Mouse (Mus musculus): ENCODE measurements around the gene Scfd1. TPM values are rescaled to one million over a fixed set of nuclear protein-coding genes. Genes with fewer than 3 reads are reported as not detected.

Gene Scfd1
- polyA plus RNA-seq, 1 experiment from 2014 or later, result 75.1 TPM

- H3K36me3 ChIP-seq, result peaks cover 25% of the 10 kb centered on the region
These were observed 26.8 kb downstream of the Scfd1 start for GRCm38 (mm10) chr12:51403987-51404586.

GRCm38 (mm10) chr12:51411362-51411761 lies 34.1 kb downstream of the Scfd1 start:
- 93% methylated on average over 4 of the region's 4 CpGs for WGBS
- Histone ChIP-seq H3K4me1 (no peaks in the 10 kb centered on the region), H3K27me3 (no peaks in the 10 kb centered on the region), H3K27ac (no peak overlapping the region), H3K9ac (no peak overlapping the region), H3K36me3 (peaks cover 44% of the 10 kb centered on the region), H3K9me3 (replicated peaks) (no peaks in the 10 kb centered on the region), H3K4me3 (no peak overlapping the region), H3K4me2 (replicated peaks) (no peak overlapping the region)
- no peak for ATAC-seq (ENCODE audit: low FRiP score)

More at GRCm38 (mm10) chr12:51403987-51404586, 26.8 kb downstream of the Scfd1 start:
- 73% methylated on average over 4 of the region's 4 CpGs for WGBS
- no peak overlapping the region for H3K4me2 ChIP-seq (replicated peaks)
- no peak overlapping the region for H3K27ac ChIP-seq
- H3K27me3 ChIP-seq, result no peaks in the 10 kb centered on the region
- H3K4me3 ChIP-seq, result no peak overlapping the region
- no peaks in the 10 kb centered on the region for H3K4me1 ChIP-seq
- no peaks in the 10 kb centered on the region for H3K9me3 ChIP-seq (replicated peaks)
- H3K9ac ChIP-seq, result no peak overlapping the region
- no peak for ATAC-seq (ENCODE audit: low FRiP score)

GRCm38 (mm10) chr12:51437541-51437940 lies 60.2 kb downstream of the Scfd1 start:
- H3K27ac ChIP-seq, result no peak overlapping the region
- no peak overlapping the region for H3K4me2 ChIP-seq (replicated peaks)
- H3K4me1 ChIP-seq, result no peaks in the 10 kb centered on the region
- no peaks in the 10 kb centered on the region for H3K27me3 ChIP-seq
- no peaks in the 10 kb centered on the region for H3K9me3 ChIP-seq (replicated peaks)
- no peak overlapping the region for H3K4me3 ChIP-seq
- no peak overlapping the region for H3K9ac ChIP-seq
- peaks cover 58% of the 10 kb centered on the region for H3K36me3 ChIP-seq
- WGBS, result 86% methylated on average over 2 of the region's 2 CpGs
- ATAC-seq (ENCODE audit: low FRiP score), result no peak

DNA sequence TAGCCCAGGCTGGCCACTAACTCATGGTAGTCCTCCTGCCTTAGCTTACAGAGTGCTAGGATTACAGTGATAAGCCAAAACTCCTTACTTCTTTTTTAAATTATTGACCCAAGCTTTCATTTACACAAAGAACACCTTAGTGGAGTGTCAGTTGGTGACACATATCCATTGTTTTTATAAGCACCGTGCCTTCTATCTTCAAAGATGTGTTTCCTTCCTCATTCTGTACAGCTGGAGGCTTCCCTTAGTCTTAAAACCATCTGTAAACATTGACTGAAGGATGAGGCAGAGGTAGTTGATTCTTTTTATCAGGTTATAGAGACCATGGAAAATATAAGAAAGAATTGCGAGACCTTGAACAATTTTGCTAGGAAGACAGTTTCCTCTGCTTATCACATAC lies 61.0 kb downstream of the Scfd1 start:
- peaks cover 52% of the 10 kb centered on the region for H3K36me3 ChIP-seq
- no peak for ATAC-seq (ENCODE audit: low FRiP score)

DNA sequence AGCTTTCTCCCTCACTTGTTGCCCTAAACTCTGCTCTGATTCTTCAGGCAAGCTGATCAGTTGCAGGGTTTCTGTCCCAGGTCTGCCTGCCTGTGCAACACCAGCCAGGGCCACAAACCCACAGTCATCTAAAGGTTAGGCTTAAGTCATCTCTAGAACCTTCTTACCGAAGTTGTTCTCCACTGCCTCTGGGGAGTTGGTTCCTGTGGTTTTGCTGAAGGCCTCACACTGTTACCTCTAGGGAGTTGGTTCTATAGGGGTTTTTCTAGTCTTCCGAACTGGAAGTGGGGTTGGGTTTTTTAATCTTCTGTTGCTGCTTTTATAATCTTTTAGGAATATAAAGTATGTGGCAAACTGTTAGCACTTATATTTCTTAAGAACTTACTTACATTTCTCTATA lies 72.0 kb downstream of the Scfd1 start:
- 87% methylated on average over 2 of the region's 2 CpGs for WGBS
- no peak overlapping the region for H3K4me2 ChIP-seq (replicated peaks)
- H3K27me3 ChIP-seq, result no peaks in the 10 kb centered on the region
- no peak for ATAC-seq (ENCODE audit: low FRiP score)
- H3K27ac ChIP-seq, result no peak overlapping the region
- no peak overlapping the region for H3K9ac ChIP-seq
- H3K36me3 ChIP-seq, result peaks cover 52% of the 10 kb centered on the region; the same call in 1 of the 2 replicates
- H3K4me1 ChIP-seq, result no peaks in the 10 kb centered on the region
- no peaks in the 10 kb centered on the region for H3K9me3 ChIP-seq (replicated peaks)
- H3K4me3 ChIP-seq, result no peak overlapping the region

More for the DNA sequence above, 61.0 kb downstream of the Scfd1 start:
- Histone ChIP-seq H3K4me2 (replicated peaks) (no peak overlapping the region), H3K4me3 (no peak overlapping the region), H3K9me3 (replicated peaks) (no peaks in the 10 kb centered on the region), H3K4me1 (no peaks in the 10 kb centered on the region), H3K27ac (no peak overlapping the region), H3K27me3 (no peaks in the 10 kb centered on the region), H3K9ac (no peak overlapping the region)
- 95% methylated on average over 2 of the region's 2 CpGs for WGBS

DNA sequence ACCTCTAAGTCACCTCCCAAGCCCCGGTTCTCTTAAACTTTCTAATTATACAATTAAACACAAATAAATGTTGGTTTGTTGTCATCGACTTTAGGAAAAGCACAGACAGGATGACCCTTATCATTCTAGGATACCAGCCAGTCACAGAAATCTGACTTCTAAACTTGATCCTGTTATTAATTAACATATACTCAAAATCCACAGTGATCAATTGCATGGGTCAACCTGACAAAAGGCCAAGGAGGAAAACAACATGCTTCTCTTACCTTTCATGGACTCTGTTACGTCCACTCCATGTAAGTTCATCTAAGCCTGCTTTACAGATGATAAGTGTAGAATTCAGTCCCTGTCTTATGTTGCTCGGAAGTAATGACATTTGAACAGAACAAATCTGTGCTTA lies 93.6 kb downstream of the Scfd1 start:
- 90% methylated on average over 4 of the region's 4 CpGs for WGBS
- Histone ChIP-seq H3K9me3 (replicated peaks) (no peaks in the 10 kb centered on the region), H3K36me3 (no peaks in the 10 kb centered on the region), H3K4me3 (no peak overlapping the region), H3K27ac (no peak overlapping the region), H3K27me3 (no peaks in the 10 kb centered on the region), H3K4me1 (no peaks in the 10 kb centered on the region), H3K4me2 (replicated peaks) (no peak overlapping the region), H3K9ac (no peak overlapping the region)
- no peak for ATAC-seq (ENCODE audit: low FRiP score)

DNA sequence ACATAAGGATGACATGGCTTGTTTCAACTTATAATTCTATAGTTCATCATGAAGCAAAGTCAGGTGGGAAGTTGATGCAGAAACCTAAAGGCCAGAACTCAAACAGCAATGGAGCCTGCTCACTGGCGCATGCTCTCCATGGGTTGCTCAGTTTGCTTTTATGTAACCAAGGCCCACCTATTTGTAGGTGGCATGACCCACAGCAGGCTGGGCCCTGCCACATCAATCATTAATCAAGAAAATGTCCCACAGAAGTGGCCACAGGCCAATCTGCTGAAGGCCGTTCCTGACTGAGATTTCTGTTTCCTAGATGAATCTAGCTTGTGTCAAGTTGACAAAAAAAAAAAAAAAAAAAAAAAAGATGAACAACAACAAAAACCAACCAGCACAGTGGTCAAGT lies 103.9 kb downstream of the Scfd1 start:
- WGBS, result 93% methylated on average over 2 of the region's 2 CpGs
- Histone ChIP-seq H3K27ac (no peak overlapping the region), H3K27me3 (no peaks in the 10 kb centered on the region), H3K4me2 (replicated peaks) (no peak overlapping the region), H3K9ac (no peak overlapping the region), H3K4me3 (no peak overlapping the region), H3K4me1 (no peaks in the 10 kb centered on the region), H3K9me3 (replicated peaks) (no peaks in the 10 kb centered on the region), H3K36me3 (no peaks in the 10 kb centered on the region)
- no peak for ATAC-seq (ENCODE audit: low FRiP score)

DNA sequence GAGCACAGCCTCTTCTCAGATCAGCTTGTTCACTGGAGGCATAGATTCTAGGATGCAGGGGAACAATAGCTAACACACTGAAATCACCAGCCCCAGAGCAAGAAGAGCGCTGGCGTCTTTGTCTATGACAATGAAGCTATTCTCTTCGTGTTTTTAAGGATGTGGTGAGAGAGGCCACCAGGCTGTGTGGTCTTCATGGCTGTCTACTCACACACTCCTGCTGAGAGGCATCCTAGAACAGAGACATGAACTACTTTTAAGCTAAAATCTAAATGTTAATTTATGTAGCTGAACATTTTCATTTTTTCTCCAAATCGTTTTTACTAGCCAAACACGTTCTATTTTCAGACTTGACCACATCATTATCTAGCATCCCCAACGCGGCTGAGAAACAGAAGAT lies 114.7 kb downstream of the Scfd1 start:
- 70% methylated on average over 7 of the region's 7 CpGs for WGBS
- H3K27me3 ChIP-seq, result no peaks in the 10 kb centered on the region
- no peaks in the 10 kb centered on the region for H3K36me3 ChIP-seq
- no peaks in the 10 kb centered on the region for H3K4me1 ChIP-seq
- no peak overlapping the region for H3K4me2 ChIP-seq (replicated peaks)
- H3K4me3 ChIP-seq, result no peak overlapping the region
- H3K27ac ChIP-seq, result no peak overlapping the region
- H3K9me3 ChIP-seq (replicated peaks), result no peaks in the 10 kb centered on the region
- no peak for ATAC-seq (ENCODE audit: low FRiP score)
- no peak overlapping the region for H3K9ac ChIP-seq

DNA sequence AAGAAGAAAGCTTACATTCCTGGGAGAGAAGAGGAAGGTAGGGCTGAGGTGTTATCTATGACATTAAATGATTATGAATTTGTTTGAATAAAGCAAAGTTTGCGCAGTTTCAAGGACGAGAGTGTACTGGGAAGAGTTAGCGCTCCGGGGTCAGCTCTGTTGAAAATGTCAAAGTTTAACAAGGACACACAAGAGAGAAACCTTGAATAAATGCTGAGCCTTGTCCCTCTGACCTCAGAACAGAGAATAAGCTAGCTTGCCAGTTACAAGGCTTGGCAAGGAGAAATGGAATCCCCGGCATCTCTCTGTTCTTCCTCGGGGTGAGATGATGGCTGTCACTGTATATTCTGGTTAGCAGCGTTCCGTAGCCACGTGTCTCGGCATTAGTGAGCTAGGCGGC lies 116.2 kb downstream of the Scfd1 start:
- no peak for ATAC-seq (ENCODE audit: low FRiP score)
- Histone ChIP-seq H3K4me2 (replicated peaks) (no peak overlapping the region), H3K9ac (no peak overlapping the region), H3K4me3 (no peak overlapping the region), H3K9me3 (replicated peaks) (no peaks in the 10 kb centered on the region), H3K36me3 (no peaks in the 10 kb centered on the region), H3K27me3 (no peaks in the 10 kb centered on the region), H3K27ac (no peak overlapping the region), H3K4me1 (no peaks in the 10 kb centered on the region)
- 90% methylated on average over 11 of the region's 11 CpGs for WGBS

DNA sequence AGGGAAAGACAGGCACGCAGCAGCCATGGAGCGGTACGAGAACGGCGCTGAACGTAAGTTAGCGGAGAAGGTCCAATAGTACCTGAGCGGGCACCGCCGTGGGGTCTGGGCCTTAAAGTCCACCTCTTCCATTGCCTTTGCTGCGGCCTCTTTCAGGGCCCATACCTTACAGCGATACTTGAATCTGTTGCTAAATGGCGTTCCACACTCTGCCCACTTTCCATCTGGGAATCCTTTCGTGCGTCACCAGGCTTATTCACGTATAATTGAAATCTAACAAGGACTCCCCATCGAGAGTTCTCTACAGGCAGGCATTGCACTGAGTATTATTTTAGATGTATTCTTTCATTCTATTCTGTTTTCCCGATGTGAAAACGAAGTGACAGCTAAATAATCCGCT lies 117.3 kb downstream of the Scfd1 start:
- Histone ChIP-seq H3K4me1 (no peaks in the 10 kb centered on the region), H3K4me3 (no peak overlapping the region), H3K4me2 (replicated peaks) (no peak overlapping the region), H3K36me3 (no peaks in the 10 kb centered on the region), H3K27me3 (no peaks in the 10 kb centered on the region), H3K9ac (no peak overlapping the region), H3K9me3 (replicated peaks) (no peaks in the 10 kb centered on the region), H3K27ac (no peak overlapping the region)
- 88% methylated on average over 20 of the region's 20 CpGs for WGBS
- no peak for ATAC-seq (ENCODE audit: low FRiP score)

Other genes starting within 250 kb of the Scfd1 start
- 38.4 and 42.3 TPM in 2 replicates for gene G2e3, start 29.4 kb upstream of the Scfd1 start, polyA plus RNA-seq (2016; fragmentation: Nextera tagmentation; extraction: Ambion mirVana)
- gene Coch, start 215.8 kb downstream of the Scfd1 start, polyA plus RNA-seq (2016; fragmentation: Nextera tagmentation; extraction: Ambion mirVana), result 11.9 and 12.0 TPM in 2 replicates